Mouse (Mus musculus) adrenal gland, adult (tissue): Measurements from ENCODE around the gene Serpina1f.
"Not testable (repeated sequence)": the region's sequence is repeated elsewhere in the genome, so short reads cannot be mapped to it uniquely, and the experiment has no call there.

Source experiments
- DNase-seq, 2 experiments: peaks; one replicate each; pipeline ENCODE4 v3.0.0; 2022 to 2023; ENCODE audit warnings: low spot score in 1 of 2; ENCODE audit not compliant: inconsistent age in 2 of 2

Gene Serpina1f

GRCm38 (mm10) chr12:103665286-103665685 lies 30.0 kb downstream of the Serpina1f start:
- DNase-seq = no peak

DNA sequence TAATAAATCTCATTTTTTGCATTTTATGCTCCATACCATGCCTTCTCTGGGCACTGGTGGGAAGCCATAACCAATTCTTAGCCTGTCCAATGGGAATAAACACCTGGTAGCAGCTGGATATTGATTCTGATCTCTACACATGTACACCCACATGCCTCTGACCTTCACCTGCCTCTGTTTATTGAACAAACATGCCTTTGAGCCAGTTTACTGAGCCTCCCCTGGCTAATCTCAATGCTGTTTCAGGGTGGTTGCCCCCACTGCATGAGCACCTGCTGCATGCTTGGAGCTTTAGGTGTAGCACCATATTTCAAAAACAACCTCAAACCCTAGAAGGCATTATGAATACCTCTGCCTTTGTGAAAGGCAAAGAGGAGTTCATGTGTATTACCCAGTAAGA lies 33.3 kb downstream of the Serpina1f start:
- not testable (repeated sequence) for DNase-seq

- no peak for DNase-seq
Observed at GRCm38 (mm10) chr12:103660076-103660475, 35.3 kb downstream of the Serpina1f start.

DNA sequence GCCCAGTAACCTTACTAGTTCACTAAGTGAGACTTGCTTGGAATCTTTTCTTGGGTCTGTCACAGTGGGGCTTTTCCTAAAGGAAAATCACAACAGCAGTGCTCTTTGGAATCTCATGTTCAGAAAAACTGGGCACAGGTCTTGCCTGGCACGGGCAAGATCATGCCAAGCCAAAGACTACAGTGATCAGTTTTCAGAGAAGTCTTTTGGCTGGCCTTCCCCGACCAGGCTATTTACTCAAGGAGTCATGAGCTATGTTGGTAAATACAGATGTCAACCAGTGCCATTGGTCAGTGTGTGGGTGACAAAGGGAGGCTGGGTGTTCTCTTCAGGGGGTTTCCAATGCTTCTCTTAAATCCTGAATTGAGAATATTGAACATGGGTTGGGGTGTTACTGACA lies 36.2 kb downstream of the Serpina1f start:
- DNase-seq = peak in 1 of 2 experiments; percentile 40

GRCm38 (mm10) chr12:103657991-103658390 lies 37.3 kb downstream of the Serpina1f start:
- DNase-seq = no peak

GRCm38 (mm10) chr12:103656848-103657626 lies 38.3 kb downstream of the Serpina1f start, which contains the start of gene Serpina6:
Serpina6 (minus strand) TSS chr12:103657212.
- DNase-seq = peak; percentile 74 to 76

GRCm38 (mm10) chr12:103655123-103656044 lies 39.9 kb downstream of the Serpina1f start:
- no peak for DNase-seq

DNA sequence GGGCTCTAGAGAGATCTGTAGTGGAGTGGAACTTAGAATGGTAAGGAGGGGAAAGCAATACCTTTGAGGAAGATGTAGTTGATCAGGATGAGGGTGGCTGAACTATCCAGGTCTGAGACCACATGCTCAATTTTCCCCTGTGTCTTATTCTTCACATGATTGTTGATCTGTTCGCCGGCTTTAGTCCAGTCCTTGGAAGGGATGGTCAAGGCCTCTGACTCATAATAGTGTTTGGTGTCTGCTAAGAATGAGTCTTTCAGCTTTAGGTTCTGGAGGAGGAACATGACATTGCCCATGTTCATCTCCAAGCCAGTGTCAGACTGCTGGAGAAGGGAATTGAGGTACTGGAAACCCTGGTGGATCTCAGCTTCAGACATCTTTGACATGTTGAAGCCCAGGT lies 41.5 kb downstream of the Serpina1f start:
- peak; percentile 59 to 82 for DNase-seq

DNA sequence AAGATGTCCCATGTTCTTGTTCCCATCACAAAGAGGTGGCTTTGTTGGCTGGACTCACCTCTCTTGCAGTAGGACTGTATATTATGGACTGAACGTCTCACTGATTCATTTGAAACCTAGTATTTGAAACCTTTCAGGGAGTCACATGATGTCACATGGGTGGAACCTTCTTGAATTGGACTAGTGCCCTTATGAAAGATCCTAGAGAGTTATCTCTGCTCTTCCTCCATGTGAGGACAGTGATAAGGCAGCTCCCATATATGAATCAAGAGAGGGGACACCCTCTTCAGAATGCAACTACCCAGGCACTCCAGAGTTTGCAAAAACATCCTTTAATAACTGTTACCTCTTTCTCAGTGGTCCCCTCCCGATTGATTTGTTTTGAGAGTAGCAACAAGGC lies 49.0 kb downstream of the Serpina1f start:
- DNase-seq = no peak

GRCm38 (mm10) chr12:103644601-103645000 lies 50.7 kb downstream of the Serpina1f start:
- no peak for DNase-seq

- DNase-seq = no peak
Observed at GRCm38 (mm10) chr12:103643818-103644217, 51.5 kb downstream of the Serpina1f start.

- DNase-seq = peak; percentile 76 to 95
Observed at GRCm38 (mm10) chr12:103643336-103643735, 52.0 kb downstream of the Serpina1f start.
